Comparison of ENCODE assay signal across 23 mouse cellular contexts in the genomic region with DNA sequence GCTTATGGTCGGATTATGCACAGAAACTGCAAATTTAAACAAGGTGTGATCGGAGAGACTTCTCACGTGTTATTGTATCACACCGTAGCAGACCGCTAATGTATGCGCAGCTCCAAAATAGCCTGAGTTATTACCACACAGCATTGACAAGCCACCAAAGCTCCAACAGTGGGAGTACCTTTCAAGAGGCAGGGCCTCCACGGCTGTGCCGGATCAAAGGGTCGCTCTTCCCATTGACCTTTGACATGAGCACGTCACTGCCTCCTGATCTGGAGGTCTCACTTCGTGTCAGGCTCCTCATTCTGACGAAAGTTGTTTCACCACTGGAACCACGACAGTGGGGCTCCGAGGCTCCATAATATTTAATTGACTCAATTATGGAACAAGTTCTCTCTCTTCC. TPM values are rescaled to one million over a fixed set of nuclear protein-coding genes. Genes with fewer than 3 reads are reported as not detected.
DNase-seq lines count a peak whose midpoint lies in the region; ATAC-seq lines count a peak whose summit lies in the region.
"Had no signal": no experiment of that assay in that cellular context is flagged by ENCODE, and none has a peak within 500 bp of the region (broad histone marks: within the 10 kb centered on the region; RNA-seq: fewer than 3 reads in every experiment).

No protein-coding gene starts in this region.

- H3K36me3 ChIP-seq in liver, embryonic 11.5 days (ENCODE audit: control insufficient read depth, insufficient read depth, low read length), result no peaks in the 10 kb centered on the region
- no peaks in the 10 kb centered on the region for H3K36me3 ChIP-seq in limb, embryonic 10.5 days
- H3K36me3 ChIP-seq in forebrain, embryonic 14.5 days (ENCODE audit: control insufficient read depth, insufficient read depth, low read length), result no peaks in the 10 kb centered on the region
- H3K36me3 ChIP-seq: embryonic facial prominence, embryonic 15.5 days; forebrain, embryonic 15.5 days; heart, embryonic 15.5 days; intestine, embryonic 15.5 days; limb, embryonic 12.5 days; midbrain, embryonic 15.5 days had no signal

- 0 out of 2 replicates have a peak, but pooled peaks cover 4% of the 10 kb centered on the region for H3K4me1 ChIP-seq in liver, embryonic 11.5 days (replicated peaks; ENCODE audit: control insufficient read depth, insufficient read depth, low read length)
- H3K4me1 ChIP-seq in limb, embryonic 10.5 days, result peaks cover 70% of the 10 kb centered on the region
- no peaks in the 10 kb centered on the region for H3K4me1 ChIP-seq in forebrain, embryonic 14.5 days (ENCODE audit: control insufficient read depth, insufficient read depth, low read length)
- H3K4me1 ChIP-seq: forebrain, embryonic 15.5 days had no signal

- H3K9me3 ChIP-seq in liver, embryonic 11.5 days (ENCODE audit: control insufficient read depth, low read length), result no peaks in the 10 kb centered on the region
- H3K9me3 ChIP-seq in limb, embryonic 10.5 days (replicated peaks), result no peaks in the 10 kb centered on the region
- H3K9me3 ChIP-seq in forebrain, embryonic 14.5 days (replicated peaks; ENCODE audit: control insufficient read depth, low read length), result no peaks in the 10 kb centered on the region
- H3K9me3 ChIP-seq: embryonic facial prominence, embryonic 15.5 days; forebrain, embryonic 15.5 days; heart, embryonic 15.5 days; intestine, embryonic 15.5 days; limb, embryonic 12.5 days; midbrain, embryonic 15.5 days had no signal

- no peaks in the 10 kb centered on the region for H3K27me3 ChIP-seq in liver, embryonic 11.5 days (replicated peaks; ENCODE audit: control insufficient read depth, insufficient read depth, low read length)
- H3K27me3 ChIP-seq in limb, embryonic 10.5 days (ENCODE audit: low read depth, poor library complexity, severe bottlenecking), result no peaks in the 10 kb centered on the region
- H3K27me3 ChIP-seq in forebrain, embryonic 14.5 days (replicated peaks; ENCODE audit: control insufficient read depth, insufficient read depth, low read length), result no peaks in the 10 kb centered on the region
- H3K27me3 ChIP-seq: embryonic facial prominence, embryonic 15.5 days; forebrain, embryonic 15.5 days; heart, embryonic 15.5 days; intestine, embryonic 15.5 days; limb, embryonic 12.5 days; midbrain, embryonic 15.5 days had no signal

- H3K27ac ChIP-seq in liver, embryonic 11.5 days (ENCODE audit: low read depth, low read length), result no peak overlapping the region
- H3K27ac ChIP-seq in limb, embryonic 10.5 days, result peak overlapping the region; percentile 37; the same call in 1 of the 2 replicates
- H3K27ac ChIP-seq in forebrain, embryonic 14.5 days (ENCODE audit: low read depth, low read length), result no peak overlapping the region
- H3K27ac ChIP-seq: embryonic facial prominence, embryonic 15.5 days; forebrain, embryonic 15.5 days; heart, embryonic 15.5 days; intestine, embryonic 15.5 days; limb, embryonic 12.5 days; midbrain, embryonic 15.5 days had no signal

- no peak; the same call in 1 of the 2 replicates for ATAC-seq in liver, embryonic 11.5 days (replicated peaks; ENCODE audit: low FRiP score)
- no peak; the same call in 1 of the 2 replicates for ATAC-seq in forebrain, embryonic 14.5 days
- ATAC-seq: forebrain, embryonic 15.5 days; hindbrain, embryonic 16.5 days; intestine, embryonic 15.5 days; midbrain, embryonic 15.5 days had no signal

- no peak overlapping the region for H3K9ac ChIP-seq in liver, embryonic 11.5 days (ENCODE audit: low read depth, low read length)
- no peak overlapping the region for H3K9ac ChIP-seq in forebrain, embryonic 14.5 days (ENCODE audit: low read length)
- H3K9ac ChIP-seq: embryonic facial prominence, embryonic 15.5 days; forebrain, embryonic 15.5 days; heart, embryonic 15.5 days; intestine, embryonic 15.5 days; limb, embryonic 12.5 days; midbrain, embryonic 15.5 days had no signal

- WGBS in liver, embryonic 11.5 days, result 67% methylated on average over 14 of the region's 14 CpGs
- 25% methylated on average over 14 of the region's 14 CpGs for WGBS in limb, embryonic 10.5 days
- whole genome bisulfite sequencing in forebrain, embryonic 14.5 days, result 64% methylated on average over 14 of the region's 14 CpGs

- H3K4me2 ChIP-seq in liver, embryonic 11.5 days, result no peak overlapping the region
- H3K4me2 ChIP-seq in forebrain, embryonic 14.5 days (ENCODE audit: low read length), result no peak overlapping the region
- H3K4me2 ChIP-seq: embryonic facial prominence, embryonic 15.5 days; forebrain, embryonic 15.5 days; heart, embryonic 15.5 days; intestine, embryonic 15.5 days; limb, embryonic 12.5 days; midbrain, embryonic 15.5 days had no signal

- peak; percentile 22 for DNase-seq in liver
- no peak for DNase-seq in liver, embryonic 11.5 days (ENCODE audit: low spot score)
- peak; percentile 82 for DNase-seq in embryo, embryonic 10 days (ENCODE audit: low spot score)
- DNase-seq in limb, embryonic 10.5 days (ENCODE audit: low spot score), result no peak
- DNase-seq in mesoderm, embryonic 11.5 days (ENCODE audit: low read depth, low spot score), result peak; percentile 63
- no peak for DNase-seq in urinary bladder, adult 18-20 months (ENCODE audit: low spot score in 2 of 2)
- no peak for DNase-seq in forebrain, embryonic 14.5 days (ENCODE audit: low spot score)
- DNase-seq: adrenal gland, postnatal 36 days; cerebellum, adult 9-10 months; heart, postnatal 4 days; kidney, adult 8-10 months; kidney, postnatal 10 days; lung, adult 18-20 months; right cerebral cortex, postnatal 25 days; spleen, adult 18-20 months; thymus, postnatal 14 days had no signal

- H3K4me3 ChIP-seq in liver, embryonic 11.5 days (ENCODE audit: low read depth, low read length), result no peak overlapping the region
- no peak overlapping the region for H3K4me3 ChIP-seq in limb, embryonic 10.5 days
- no peak overlapping the region for H3K4me3 ChIP-seq in forebrain, embryonic 14.5 days (ENCODE audit: low read depth, low read length)
- H3K4me3 ChIP-seq: embryonic facial prominence, embryonic 15.5 days; forebrain, embryonic 15.5 days; heart, embryonic 15.5 days; intestine, embryonic 15.5 days; limb, embryonic 12.5 days; midbrain, embryonic 15.5 days had no signal

RNA-seq across cellular contexts. Expression of gene Sox5, which starts 24.4 kb away (rescaled TPM):
- 7.9 and 10.6 TPM in 2 replicates for polyA plus RNA-seq in liver, embryonic 11.5 days (2014; fragmentation: Nextera tagmentation; extraction: Ambion mirVana)
- polyA plus RNA-seq in limb, embryonic 10.5 days (2016; fragmentation: Nextera tagmentation; extraction: Ambion mirVana), result 34.1 and 60.8 TPM in 2 replicates
- 115 and 143 TPM in 2 replicates for polyA plus RNA-seq in forebrain, embryonic 14.5 days (2014; fragmentation: Nextera tagmentation; extraction: Ambion mirVana)

Comparison
In these comparisons a context has a peak if more than half of its experiments do, and no peak if none do; other contexts are left out.
1. DNase-seq: peak in liver (single experiment), embryo, embryonic 10 days (single experiment) and mesoderm, embryonic 11.5 days (single experiment); none in liver, embryonic 11.5 days (single experiment), limb, embryonic 10.5 days (single experiment), urinary bladder, adult 18-20 months (0 of 2) and forebrain, embryonic 14.5 days (single experiment).